Mouse (Mus musculus) liver, embryonic 15.5 days (tissue): ENCODE data around the gene Cd300lf. TPM values are rescaled to one million over a fixed set of nuclear protein-coding genes. Genes with fewer than 3 reads are reported as not detected.

ENCODE experiments used
- ATAC-seq: fragments of 200-750 bp; cut with Nextera tagmentation; 2 replicates; pipeline ENCODE4 v1.8.0; 2017; ENCODE audit warnings: moderate number of reproducible peaks, mild to moderate bottlenecking, moderate library complexity; ENCODE audit not compliant: insufficient read depth
- H3K27ac ChIP-seq: fragments of 300-500 bp; sonication (generic); replicated peaks from 2 replicates; pipeline ENCODE4 v1.5.1; 2015; ENCODE audit warnings: mild to moderate bottlenecking, inconsistent platforms
- H3K27me3 ChIP-seq: fragments of 300-500 bp; sonication (generic); 2 replicates; pipeline ENCODE4 v1.6.1; 2015; ENCODE audit warnings: mild to moderate bottlenecking, inconsistent platforms
- H3K36me3 ChIP-seq: fragments of 300-500 bp; sonication (generic); replicated peaks from 2 replicates; pipeline ENCODE4 v1.6.1; 2015; ENCODE audit warnings: moderate library complexity, mild to moderate bottlenecking, inconsistent platforms
- H3K4me1 ChIP-seq: fragments of 300-500 bp; sonication (generic); replicated peaks from 2 replicates; pipeline ENCODE4 v1.6.1; 2015; ENCODE audit warnings: inconsistent platforms
- H3K4me2 ChIP-seq: fragments of 300-500 bp; sonication (generic); 2 replicates; pipeline ENCODE4 v1.6.1; 2015; ENCODE audit warnings: moderate library complexity, mild to moderate bottlenecking, inconsistent platforms
- H3K4me3 ChIP-seq: fragments of 300-500 bp; sonication (generic); replicated peaks from 2 replicates; pipeline ENCODE4 v1.5.1; 2015; ENCODE audit warnings: mild to moderate bottlenecking, inconsistent platforms
- H3K9ac ChIP-seq: fragments of 300-500 bp; sonication (generic); 2 replicates; pipeline ENCODE4 v1.6.1; 2015; ENCODE audit warnings: moderate library complexity, mild to moderate bottlenecking, inconsistent platforms
- H3K9me3 ChIP-seq: fragments of 300-500 bp; sonication (generic); replicated peaks from 2 replicates; pipeline ENCODE4 v1.6.1; 2016; ENCODE audit warnings: inconsistent platforms
- WGBS: fragments of 180-500 bp; shearing (Covaris S2); methylation state at CpG from one replicate; pipeline ENCODE4 v1.1.7; 2015; ENCODE audit warnings: mixed read lengths; ENCODE audit not compliant: insufficient replicate concordance; 5-methylcytosine and 5-hydroxymethylcytosine counted together
- polyA plus RNA-seq: library from polyadenylated mRNA; unstranded; fragments of >200 nt; fragmentation: Nextera tagmentation; extraction: Ambion mirVana; gene quantifications from 2 replicates; pipeline ENCODE4 v1.2.1, GENCODE M21; 2015

The Cd300lf gene
- polyA plus RNA-seq, 1 experiment from 2014 or later, result 4.5 TPM

DNA sequence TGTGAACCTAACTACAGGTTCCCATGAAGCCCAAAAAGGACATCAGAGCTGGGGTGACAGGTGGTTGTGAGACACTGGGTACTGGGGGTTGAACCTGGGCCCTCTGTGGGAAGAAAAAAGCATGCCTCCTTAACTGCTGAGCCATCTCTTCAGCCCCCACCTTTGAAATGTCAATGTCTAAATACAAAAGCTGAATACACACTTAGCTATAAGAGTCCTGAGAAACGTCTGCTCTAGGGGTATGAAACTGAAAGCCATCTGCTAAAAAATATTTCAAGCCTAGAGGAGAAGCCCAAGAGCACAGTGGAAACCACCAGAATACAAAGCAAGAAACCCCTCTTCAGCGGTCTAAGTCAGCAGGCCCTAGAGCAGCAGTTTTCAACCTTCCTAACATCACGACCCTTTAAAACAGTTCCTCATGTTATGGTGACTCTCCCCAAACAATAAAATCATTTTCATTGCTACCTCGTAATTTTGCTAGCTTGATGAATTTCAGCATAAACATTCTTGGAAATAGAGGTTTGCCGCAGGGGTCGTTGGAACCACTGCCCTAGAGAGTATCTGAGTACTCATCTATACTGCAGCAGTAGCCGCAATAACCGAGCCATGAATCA, 1.9 kb downstream of the Cd300lf start:
- Histone ChIP-seq H3K4me2 (no peak overlapping the region), H3K9ac (no peak overlapping the region), H3K27me3 (no peaks in the 10 kb centered on the region), H3K4me1 (no peaks in the 10 kb centered on the region), H3K36me3 (no peaks in the 10 kb centered on the region), H3K27ac (no peak overlapping the region), H3K9me3 (no peaks in the 10 kb centered on the region), H3K4me3 (no peak overlapping the region)
- no peak for ATAC-seq
- 67% methylated on average over 8 of the region's 8 CpGs for WGBS

DNA sequence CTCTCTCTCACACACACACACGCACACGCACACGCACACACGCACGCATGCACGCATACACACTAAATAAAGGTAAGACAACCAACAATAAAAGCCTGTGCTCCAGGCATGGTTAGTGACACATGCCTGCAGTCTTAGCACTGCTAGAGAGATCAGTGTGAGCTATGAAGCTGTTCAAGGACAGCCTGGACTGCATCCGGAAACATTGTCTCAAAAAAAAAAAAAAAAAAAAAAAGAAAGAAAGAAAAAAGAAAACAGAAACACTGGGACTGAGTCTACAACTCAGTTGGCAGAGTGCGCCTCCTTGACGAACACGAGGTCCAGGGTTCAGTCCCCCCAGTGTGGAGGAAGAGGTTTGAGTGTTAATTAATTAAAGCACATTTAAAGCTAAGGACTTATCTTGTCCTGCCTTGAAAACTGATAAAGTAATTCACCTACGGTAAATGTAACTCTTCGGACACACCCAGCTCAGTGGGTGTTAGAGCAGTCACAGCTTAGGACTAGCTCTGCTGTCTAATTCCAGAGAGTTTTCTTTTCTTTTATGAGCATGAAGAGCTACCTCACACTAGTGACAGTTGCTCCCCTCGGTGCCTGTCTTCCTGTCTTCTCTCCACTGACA, 4.2 kb downstream of the Cd300lf start:
- H3K4me1 ChIP-seq, result no peaks in the 10 kb centered on the region
- no peak overlapping the region for H3K4me3 ChIP-seq
- H3K9me3 ChIP-seq, result no peaks in the 10 kb centered on the region
- H3K36me3 ChIP-seq, result no peaks in the 10 kb centered on the region
- no peak overlapping the region for H3K9ac ChIP-seq
- H3K27ac ChIP-seq, result no peak overlapping the region
- H3K4me2 ChIP-seq, result no peak overlapping the region
- no peak for ATAC-seq
- H3K27me3 ChIP-seq, result no peaks in the 10 kb centered on the region
- WGBS, result 68% methylated on average over 13 of the region's 13 CpGs

DNA sequence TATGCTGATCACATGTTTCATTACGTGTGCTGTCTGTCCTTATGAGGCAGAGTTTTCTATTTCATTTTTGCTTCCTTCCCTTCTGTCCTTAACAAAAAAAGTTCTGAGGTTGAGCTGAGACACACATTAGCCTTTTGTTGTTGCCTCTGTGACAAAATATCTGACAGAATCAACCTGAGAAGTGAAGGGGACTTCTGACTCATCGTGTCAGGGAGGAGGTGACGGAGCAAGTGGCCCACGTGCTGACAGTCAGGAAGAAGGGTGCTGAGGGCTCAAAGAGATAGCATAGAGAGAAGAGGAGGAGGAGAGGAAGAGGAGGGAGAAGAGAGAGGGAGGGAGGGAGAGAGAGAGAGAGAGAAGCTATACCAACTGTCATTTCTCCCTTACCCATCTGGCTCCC, 5.3 kb downstream of the Cd300lf start:
- H3K27ac ChIP-seq, result no peak overlapping the region
- H3K9me3 ChIP-seq, result no peaks in the 10 kb centered on the region
- no peak for ATAC-seq
- no peaks in the 10 kb centered on the region for H3K36me3 ChIP-seq
- H3K9ac ChIP-seq, result no peak overlapping the region
- H3K4me3 ChIP-seq, result no peak overlapping the region
- no peaks in the 10 kb centered on the region for H3K4me1 ChIP-seq
- H3K27me3 ChIP-seq, result no peaks in the 10 kb centered on the region
- H3K4me2 ChIP-seq, result no peak overlapping the region
- WGBS, result 30% methylated on average over 4 of the region's 4 CpGs

DNA sequence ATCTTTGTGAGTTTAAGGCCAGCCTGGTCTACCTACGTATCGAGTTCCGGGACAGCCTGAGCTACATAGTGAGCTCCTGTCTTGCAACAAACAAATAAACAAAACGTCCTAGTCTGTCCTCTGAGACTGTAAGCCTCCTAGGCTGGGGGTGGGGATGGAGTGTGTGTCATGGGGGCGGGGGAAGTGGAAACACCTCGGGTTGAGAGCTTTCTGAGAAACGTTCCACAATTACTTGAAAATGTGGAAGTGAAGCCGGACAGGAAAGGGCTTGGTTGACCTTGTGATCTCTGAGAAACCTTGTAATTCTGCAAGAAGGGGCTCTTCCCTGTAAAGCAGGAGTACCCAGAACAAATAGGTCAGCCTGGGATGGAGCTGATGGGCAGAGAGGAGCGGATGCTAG, 14.4 kb downstream of the Cd300lf start:
- no peak for ATAC-seq
- Histone ChIP-seq H3K9ac (no peak overlapping the region), H3K27ac (no peak overlapping the region), H3K36me3 (no peaks in the 10 kb centered on the region), H3K9me3 (no peaks in the 10 kb centered on the region), H3K4me2 (no peak overlapping the region), H3K4me3 (no peak overlapping the region), H3K27me3 (no peaks in the 10 kb centered on the region; the same call in 1 of the 2 replicates), H3K4me1 (no peaks in the 10 kb centered on the region)
- WGBS, result 41% methylated on average over 9 of the region's 9 CpGs

DNA sequence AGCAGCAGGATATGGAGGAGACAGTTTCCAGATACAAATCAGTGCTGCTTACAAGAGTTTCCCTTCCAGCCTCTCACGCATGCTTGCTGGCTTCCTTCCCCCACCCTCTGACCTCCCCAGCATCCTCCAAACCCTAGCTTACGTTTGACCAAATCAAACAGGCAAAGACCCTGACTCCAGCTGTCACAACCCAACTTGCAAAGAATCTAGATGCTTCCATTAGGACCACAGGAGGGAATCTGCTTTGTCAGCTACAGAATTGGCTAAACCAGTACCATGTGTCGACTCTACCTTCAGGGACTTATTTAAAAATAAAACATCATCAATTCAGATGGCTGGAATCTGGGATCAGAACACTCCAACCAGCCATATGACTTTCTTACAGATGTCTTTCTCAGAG, 21.6 kb downstream of the Cd300lf start:
- no peak overlapping the region for H3K27ac ChIP-seq
- H3K4me3 ChIP-seq, result no peak overlapping the region
- no peak for ATAC-seq
- H3K9ac ChIP-seq, result no peak overlapping the region
- no peaks in the 10 kb centered on the region for H3K4me1 ChIP-seq
- H3K27me3 ChIP-seq, result no peaks in the 10 kb centered on the region; the same call in 1 of the 2 replicates
- H3K9me3 ChIP-seq, result no peaks in the 10 kb centered on the region
- H3K36me3 ChIP-seq, result no peaks in the 10 kb centered on the region
- H3K4me2 ChIP-seq, result no peak overlapping the region
- 35% methylated on average over 3 of the region's 3 CpGs for WGBS

- no peak overlapping the region for H3K4me2 ChIP-seq
Observed at GRCm38 (mm10) chr11:115110271-115110670, 23.5 kb downstream of the Cd300lf start.

GRCm38 (mm10) chr11:115108176-115108575, 25.6 kb downstream of the Cd300lf start:
- ATAC-seq, result no peak
- H3K36me3 ChIP-seq, result no peaks in the 10 kb centered on the region
- no peak overlapping the region for H3K9ac ChIP-seq
- 74% methylated on average over 8 of the region's 8 CpGs for WGBS
- no peaks in the 10 kb centered on the region for H3K4me1 ChIP-seq
- no peak overlapping the region for H3K4me2 ChIP-seq
- no peaks in the 10 kb centered on the region for H3K9me3 ChIP-seq
- H3K4me3 ChIP-seq, result no peak overlapping the region
- no peaks in the 10 kb centered on the region for H3K27me3 ChIP-seq
- H3K27ac ChIP-seq, result no peak overlapping the region

More at GRCm38 (mm10) chr11:115110271-115110670, 23.5 kb downstream of the Cd300lf start:
- H3K36me3 ChIP-seq, result no peaks in the 10 kb centered on the region
- 42% methylated on average over 5 of the region's 5 CpGs for WGBS
- H3K9me3 ChIP-seq, result no peaks in the 10 kb centered on the region
- no peak overlapping the region for H3K27ac ChIP-seq
- no peak overlapping the region for H3K9ac ChIP-seq
- H3K4me3 ChIP-seq, result no peak overlapping the region
- H3K27me3 ChIP-seq, result no peaks in the 10 kb centered on the region
- ATAC-seq, result no peak
- no peaks in the 10 kb centered on the region for H3K4me1 ChIP-seq

GRCm38 (mm10) chr11:115107403-115107916, 26.3 kb downstream of the Cd300lf start:
- no peak for ATAC-seq
- H3K27me3 ChIP-seq, result no peaks in the 10 kb centered on the region
- H3K36me3 ChIP-seq, result no peaks in the 10 kb centered on the region
- no peaks in the 10 kb centered on the region for H3K4me1 ChIP-seq
- H3K27ac ChIP-seq, result no peak overlapping the region
- no peaks in the 10 kb centered on the region for H3K9me3 ChIP-seq
- WGBS, result 49% methylated on average over 4 of the region's 4 CpGs
- H3K9ac ChIP-seq, result no peak overlapping the region
- H3K4me2 ChIP-seq, result no peak overlapping the region
- H3K4me3 ChIP-seq, result no peak overlapping the region

DNA sequence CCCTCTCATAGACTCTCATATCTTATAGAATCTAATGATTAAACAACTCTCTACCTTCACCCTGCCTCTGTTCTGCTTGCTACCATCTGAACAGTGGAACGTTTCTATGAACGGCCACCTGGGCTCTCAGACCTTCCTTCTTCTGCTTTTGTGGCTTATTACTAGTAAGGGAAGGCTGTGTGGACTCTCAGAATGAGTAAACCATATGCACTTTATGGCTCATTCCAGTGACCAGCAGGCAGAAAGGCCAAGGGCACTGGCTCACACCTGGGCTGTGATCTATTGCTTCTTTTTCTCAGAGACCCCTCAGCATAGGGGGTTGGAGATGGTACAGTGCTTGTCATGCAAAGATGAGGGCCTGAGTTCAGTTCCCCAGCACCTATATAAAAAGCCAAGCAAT, 27.2 kb downstream of the Cd300lf start:
- WGBS, result 47% methylated on average over 2 of the region's 2 CpGs
- H3K36me3 ChIP-seq, result no peaks in the 10 kb centered on the region
- H3K9me3 ChIP-seq, result no peaks in the 10 kb centered on the region
- no peak overlapping the region for H3K4me2 ChIP-seq
- ATAC-seq, result no peak
- H3K27me3 ChIP-seq, result no peaks in the 10 kb centered on the region
- H3K9ac ChIP-seq, result no peak overlapping the region
- no peaks in the 10 kb centered on the region for H3K4me1 ChIP-seq
- no peak overlapping the region for H3K27ac ChIP-seq
- no peak overlapping the region for H3K4me3 ChIP-seq

GRCm38 (mm10) chr11:115104769-115105563, 28.8 kb downstream of the Cd300lf start:
- Histone ChIP-seq H3K27me3 (no peaks in the 10 kb centered on the region), H3K9me3 (no peaks in the 10 kb centered on the region), H3K4me3 (no peak overlapping the region), H3K36me3 (no peaks in the 10 kb centered on the region), H3K4me2 (no peak overlapping the region), H3K4me1 (no peaks in the 10 kb centered on the region), H3K9ac (no peak overlapping the region), H3K27ac (no peak overlapping the region)
- no peak for ATAC-seq
- 58% methylated on average over 8 of the region's 8 CpGs for WGBS
